Mouse (Mus musculus): ENCODE data around the gene Hk2. TPM values are rescaled to one million over a fixed set of nuclear protein-coding genes. Genes with fewer than 3 reads are reported as not detected.

Gene Hk2
- polyA plus RNA-seq, 1 experiment from 2014 or later = 4.8 TPM

DNA sequence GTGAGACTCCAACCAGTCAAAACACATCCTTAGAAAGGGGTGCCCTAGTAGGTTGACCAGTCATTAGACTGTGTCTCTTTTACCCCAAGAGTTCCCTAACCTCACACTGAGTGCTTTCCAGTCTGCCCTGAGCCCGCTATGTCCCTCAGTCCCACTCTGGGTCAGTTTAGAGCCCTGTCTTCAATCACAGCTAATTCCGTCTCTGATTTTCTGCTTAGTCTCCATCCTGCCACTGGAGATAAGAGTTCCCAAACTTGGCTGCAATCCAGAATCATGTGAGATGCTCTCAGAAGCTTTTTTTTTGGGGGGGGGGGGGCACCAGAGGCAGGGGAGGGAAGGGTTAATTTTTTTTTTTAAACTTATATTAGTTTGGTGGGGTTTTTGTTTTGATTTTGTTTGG, 11.5 kb downstream of the Hk2 start:
- Histone ChIP-seq H3K4me3 (replicated peaks; ENCODE audit: low read length) (no peak overlapping the region), H3K27ac (ENCODE audit: low read length) (no peak overlapping the region), H3K9ac (replicated peaks; ENCODE audit: low read depth, low read length) (no peak overlapping the region), H3K4me1 (replicated peaks; ENCODE audit: control insufficient read depth, insufficient read depth, low read length) (peaks cover 4% of the 10 kb centered on the region; the same call in 1 of the 2 replicates), H3K9me3 (ENCODE audit: control insufficient read depth, low read length) (no peaks in the 10 kb centered on the region), H3K36me3 (ENCODE audit: control insufficient read depth, insufficient read depth) (no peaks in the 10 kb centered on the region), H3K4me2 (ENCODE audit: low read length) (no peak overlapping the region), H3K27me3 (replicated peaks; ENCODE audit: control insufficient read depth, insufficient read depth, low read length) (no peaks in the 10 kb centered on the region)
- 81% methylated on average over 2 of the region's 2 CpGs for WGBS
- ATAC-seq = no peak

DNA sequence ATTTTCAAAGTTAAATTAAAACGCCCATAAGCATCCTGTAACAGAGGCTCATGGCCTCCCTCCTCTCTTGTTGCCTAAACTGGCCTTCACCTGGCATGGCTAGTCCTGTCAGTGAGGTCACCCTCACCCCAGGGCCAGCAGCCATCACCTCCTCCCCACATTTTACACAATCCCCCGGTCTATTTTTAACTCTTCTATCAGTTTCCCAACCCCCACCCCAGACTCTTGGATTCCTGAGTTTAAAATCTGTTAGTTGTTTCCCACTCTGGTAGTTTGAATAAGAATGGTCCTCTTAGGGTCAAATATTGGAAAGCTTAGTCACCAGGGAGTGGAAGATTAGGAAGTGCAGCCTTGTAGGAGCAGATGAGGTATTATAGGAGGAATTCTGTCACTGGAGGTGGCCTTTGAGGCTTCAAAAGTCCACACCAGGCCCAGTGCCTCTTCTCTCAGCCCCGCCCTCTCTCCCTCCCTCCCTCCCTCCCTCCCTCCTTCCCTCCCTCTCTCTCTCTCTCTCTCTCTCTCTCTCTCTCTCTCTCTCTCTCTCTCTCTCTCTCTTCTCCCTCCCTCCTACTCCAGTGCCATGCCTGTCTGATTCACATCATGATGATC, 13.4 kb downstream of the Hk2 start:
- no peak overlapping the region for H3K4me3 ChIP-seq (replicated peaks; ENCODE audit: low read length)
- H3K9ac ChIP-seq (replicated peaks; ENCODE audit: low read depth, low read length) = no peak overlapping the region
- H3K9me3 ChIP-seq (ENCODE audit: control insufficient read depth, low read length) = no peaks in the 10 kb centered on the region
- H3K4me1 ChIP-seq (replicated peaks; ENCODE audit: control insufficient read depth, insufficient read depth, low read length) = peaks cover 4% of the 10 kb centered on the region; the same call in 1 of the 2 replicates
- 75% methylated on average over 3 of the region's 3 CpGs for WGBS
- no peaks in the 10 kb centered on the region for H3K36me3 ChIP-seq (ENCODE audit: control insufficient read depth, insufficient read depth)
- no peak overlapping the region for H3K27ac ChIP-seq (ENCODE audit: low read length)
- no peak overlapping the region for H3K4me2 ChIP-seq (ENCODE audit: low read length)
- no peak for ATAC-seq
- H3K27me3 ChIP-seq (replicated peaks; ENCODE audit: control insufficient read depth, insufficient read depth, low read length) = no peaks in the 10 kb centered on the region

DNA sequence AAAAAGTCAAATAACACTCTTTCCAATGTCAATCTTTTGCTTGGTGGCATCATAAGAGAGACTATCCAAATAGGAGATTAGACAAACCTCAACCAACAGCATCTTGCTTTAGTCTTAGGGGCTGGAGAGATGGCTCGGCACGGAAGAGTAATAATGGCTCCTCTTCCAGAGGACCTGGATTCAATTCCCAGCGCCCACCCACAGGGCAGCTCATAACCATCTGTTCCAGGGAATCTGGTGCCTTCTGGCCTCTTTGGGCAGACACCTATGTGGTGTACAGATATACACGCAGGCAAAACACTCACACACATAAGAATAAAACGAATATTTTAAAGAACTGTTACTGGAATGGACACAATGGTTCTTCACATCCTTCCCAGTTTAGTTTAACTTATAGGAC, 15.0 kb downstream of the Hk2 start:
- Histone ChIP-seq H3K9ac (replicated peaks; ENCODE audit: low read depth, low read length) (no peak overlapping the region), H3K4me3 (replicated peaks; ENCODE audit: low read length) (no peak overlapping the region), H3K27ac (ENCODE audit: low read length) (no peak overlapping the region), H3K9me3 (ENCODE audit: control insufficient read depth, low read length) (no peaks in the 10 kb centered on the region), H3K27me3 (replicated peaks; ENCODE audit: control insufficient read depth, insufficient read depth, low read length) (no peaks in the 10 kb centered on the region), H3K4me1 (replicated peaks; ENCODE audit: control insufficient read depth, insufficient read depth, low read length) (peaks cover 4% of the 10 kb centered on the region; the same call in 1 of the 2 replicates), H3K36me3 (ENCODE audit: control insufficient read depth, insufficient read depth) (no peaks in the 10 kb centered on the region), H3K4me2 (ENCODE audit: low read length) (no peak overlapping the region)
- no peak for ATAC-seq
- WGBS = 93% methylated on average over 5 of the region's 5 CpGs

DNA sequence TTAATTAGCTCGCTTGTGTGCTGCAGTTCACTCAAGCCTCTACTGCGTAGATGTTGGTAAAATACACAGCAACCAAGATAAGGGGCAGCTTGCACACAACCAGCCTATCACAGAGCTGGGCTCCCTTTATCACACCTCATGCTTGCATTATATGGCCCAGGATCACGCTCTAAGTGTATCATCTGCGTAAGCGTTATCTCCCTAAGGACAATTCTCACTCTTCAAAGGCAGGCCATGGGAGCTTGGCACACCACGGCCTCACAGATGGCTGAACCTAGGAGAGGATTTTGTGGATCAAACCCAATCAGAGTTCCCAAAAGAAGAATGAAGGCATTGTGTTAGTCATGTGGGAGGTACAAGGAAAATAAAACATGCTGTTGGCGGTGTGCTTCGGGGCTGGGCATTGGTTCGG, 17.4 kb downstream of the Hk2 start:
- Histone ChIP-seq H3K27ac (ENCODE audit: low read length) (no peak overlapping the region), H3K9me3 (ENCODE audit: control insufficient read depth, low read length) (no peaks in the 10 kb centered on the region), H3K27me3 (replicated peaks; ENCODE audit: control insufficient read depth, insufficient read depth, low read length) (no peaks in the 10 kb centered on the region), H3K4me1 (replicated peaks; ENCODE audit: control insufficient read depth, insufficient read depth, low read length) (no peaks in the 10 kb centered on the region), H3K36me3 (ENCODE audit: control insufficient read depth, insufficient read depth) (no peaks in the 10 kb centered on the region), H3K9ac (replicated peaks; ENCODE audit: low read depth, low read length) (no peak overlapping the region), H3K4me2 (ENCODE audit: low read length) (no peak overlapping the region), H3K4me3 (replicated peaks; ENCODE audit: low read length) (no peak overlapping the region)
- 75% methylated on average over 9 of the region's 9 CpGs for WGBS
- ATAC-seq = no peak

DNA sequence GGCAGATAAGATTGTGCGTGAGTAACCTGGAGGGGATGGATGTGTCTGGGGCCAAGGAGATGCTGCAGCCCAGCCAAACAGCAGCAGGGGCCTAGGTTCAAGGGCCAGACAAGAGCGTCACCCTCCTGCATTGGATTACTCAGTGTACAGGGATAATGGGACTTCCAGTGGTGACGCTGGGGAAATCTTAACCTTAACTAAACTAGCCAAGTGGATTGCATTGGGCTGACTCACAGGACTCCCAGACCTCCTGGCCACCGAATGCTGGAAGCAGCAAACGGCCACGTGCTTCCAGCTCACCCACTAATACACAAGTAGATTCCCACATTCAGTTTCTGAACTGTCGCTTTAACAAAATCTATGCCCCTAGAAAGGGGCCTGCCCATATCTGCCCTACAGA, 18.0 kb downstream of the Hk2 start:
- 93% methylated on average over 7 of the region's 7 CpGs for WGBS
- Histone ChIP-seq H3K9ac (replicated peaks; ENCODE audit: low read depth, low read length) (no peak overlapping the region), H3K9me3 (ENCODE audit: control insufficient read depth, low read length) (no peaks in the 10 kb centered on the region), H3K27me3 (replicated peaks; ENCODE audit: control insufficient read depth, insufficient read depth, low read length) (no peaks in the 10 kb centered on the region), H3K4me1 (replicated peaks; ENCODE audit: control insufficient read depth, insufficient read depth, low read length) (no peaks in the 10 kb centered on the region), H3K4me3 (replicated peaks; ENCODE audit: low read length) (no peak overlapping the region), H3K4me2 (ENCODE audit: low read length) (no peak overlapping the region), H3K27ac (ENCODE audit: low read length) (no peak overlapping the region), H3K36me3 (ENCODE audit: control insufficient read depth, insufficient read depth) (no peaks in the 10 kb centered on the region)
- ATAC-seq = no peak

DNA sequence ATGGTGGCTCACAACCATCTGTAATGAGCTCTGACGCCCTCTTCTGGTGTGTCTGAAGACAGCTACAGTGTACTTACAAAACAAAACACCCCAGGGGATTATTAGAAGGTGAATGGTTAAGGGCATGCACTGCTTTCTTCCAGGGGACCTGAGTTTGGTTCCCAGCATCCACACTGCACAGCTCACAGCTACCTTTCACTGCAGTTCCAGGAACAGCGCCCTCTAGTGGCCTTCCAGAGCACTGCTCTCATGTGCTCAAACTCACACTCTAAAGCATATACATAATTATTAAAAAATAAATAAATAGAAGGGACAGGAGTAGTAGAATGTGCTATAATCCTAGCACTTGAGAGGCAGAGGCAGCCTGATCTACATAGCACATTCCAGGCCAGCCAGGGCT, 18.9 kb downstream of the Hk2 start:
- H3K4me2 ChIP-seq (ENCODE audit: low read length) = no peak overlapping the region
- no peaks in the 10 kb centered on the region for H3K4me1 ChIP-seq (replicated peaks; ENCODE audit: control insufficient read depth, insufficient read depth, low read length)
- ATAC-seq = no peak
- 41% methylated on average over 2 of the region's 2 CpGs for WGBS
- H3K9ac ChIP-seq (replicated peaks; ENCODE audit: low read depth, low read length) = no peak overlapping the region
- H3K9me3 ChIP-seq (ENCODE audit: control insufficient read depth, low read length) = no peaks in the 10 kb centered on the region
- H3K27me3 ChIP-seq (replicated peaks; ENCODE audit: control insufficient read depth, insufficient read depth, low read length) = no peaks in the 10 kb centered on the region
- no peak overlapping the region for H3K27ac ChIP-seq (ENCODE audit: low read length)
- no peaks in the 10 kb centered on the region for H3K36me3 ChIP-seq (ENCODE audit: control insufficient read depth, insufficient read depth)
- H3K4me3 ChIP-seq (replicated peaks; ENCODE audit: low read length) = no peak overlapping the region

DNA sequence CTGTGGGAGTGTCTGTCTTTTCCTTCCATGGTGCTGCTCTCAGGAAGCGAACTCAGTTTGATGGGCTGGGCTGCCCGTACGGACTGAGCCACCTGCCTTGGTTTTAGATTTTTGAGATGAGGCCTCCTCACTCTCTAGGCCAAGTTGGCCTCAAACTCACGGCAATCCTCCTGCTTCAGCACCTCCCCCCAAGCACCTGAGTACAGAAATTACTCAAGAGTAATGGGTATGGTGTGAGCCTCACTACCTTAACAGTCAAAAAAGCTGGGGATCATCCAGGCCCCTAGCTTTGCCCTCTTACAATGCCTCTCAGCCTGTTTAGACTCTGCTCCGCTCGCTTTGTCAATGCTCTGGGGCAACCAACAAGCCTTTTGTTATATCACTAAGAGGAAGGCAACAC, 19.5 kb downstream of the Hk2 start:
- no peak overlapping the region for H3K4me2 ChIP-seq (ENCODE audit: low read length)
- ATAC-seq = no peak
- no peak overlapping the region for H3K4me3 ChIP-seq (replicated peaks; ENCODE audit: low read length)
- H3K27ac ChIP-seq (ENCODE audit: low read length) = no peak overlapping the region
- H3K9ac ChIP-seq (replicated peaks; ENCODE audit: low read depth, low read length) = no peak overlapping the region
- no peaks in the 10 kb centered on the region for H3K4me1 ChIP-seq (replicated peaks; ENCODE audit: control insufficient read depth, insufficient read depth, low read length)
- WGBS = 92% methylated on average over 6 of the region's 6 CpGs
- H3K9me3 ChIP-seq (ENCODE audit: control insufficient read depth, low read length) = no peaks in the 10 kb centered on the region
- H3K36me3 ChIP-seq (ENCODE audit: control insufficient read depth, insufficient read depth) = no peaks in the 10 kb centered on the region
- H3K27me3 ChIP-seq (replicated peaks; ENCODE audit: control insufficient read depth, insufficient read depth, low read length) = no peaks in the 10 kb centered on the region

DNA sequence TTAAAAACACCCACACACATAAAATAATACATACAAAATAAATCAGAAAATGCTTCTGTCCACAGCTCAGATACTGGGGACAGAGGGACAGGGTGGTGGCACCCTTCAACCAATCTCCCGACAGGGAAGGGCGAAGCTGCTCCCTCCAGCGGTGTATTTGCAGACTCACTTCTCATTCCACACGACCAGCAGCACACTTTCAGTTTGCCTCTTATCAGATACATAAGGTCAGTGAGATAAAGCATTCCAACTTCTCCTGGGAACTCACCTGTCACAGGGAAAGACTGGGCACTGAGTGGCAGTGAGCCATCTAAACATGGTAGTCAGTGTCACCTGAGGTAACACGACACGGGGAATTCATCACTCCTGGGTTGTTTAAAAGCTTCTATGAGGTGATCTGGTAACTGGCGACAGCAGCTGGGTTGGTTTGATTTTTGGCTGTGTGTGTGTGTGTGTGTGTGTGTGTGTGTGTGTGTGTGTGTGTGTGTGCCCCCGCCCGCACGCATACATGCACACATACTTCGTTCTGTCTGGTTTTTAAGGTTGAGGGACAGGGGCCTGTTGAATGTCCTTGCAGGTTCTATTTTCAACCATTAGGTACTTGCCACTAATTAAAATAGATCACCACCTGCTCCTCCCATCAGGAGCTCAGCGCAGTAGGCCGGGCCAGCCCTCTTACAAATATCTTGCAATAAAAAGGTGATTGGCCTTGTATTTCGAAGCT, 20.5 kb downstream of the Hk2 start:
- no peaks in the 10 kb centered on the region for H3K9me3 ChIP-seq (ENCODE audit: control insufficient read depth, low read length)
- no peak overlapping the region for H3K4me2 ChIP-seq (ENCODE audit: low read length)
- H3K4me1 ChIP-seq (replicated peaks; ENCODE audit: control insufficient read depth, insufficient read depth, low read length) = no peaks in the 10 kb centered on the region
- H3K27me3 ChIP-seq (replicated peaks; ENCODE audit: control insufficient read depth, insufficient read depth, low read length) = no peaks in the 10 kb centered on the region
- 87% methylated on average over 14 of the region's 14 CpGs for WGBS
- no peak overlapping the region for H3K4me3 ChIP-seq (replicated peaks; ENCODE audit: low read length)
- no peak overlapping the region for H3K9ac ChIP-seq (replicated peaks; ENCODE audit: low read depth, low read length)
- H3K27ac ChIP-seq (ENCODE audit: low read length) = no peak overlapping the region
- ATAC-seq = no peak
- no peaks in the 10 kb centered on the region for H3K36me3 ChIP-seq (ENCODE audit: control insufficient read depth, insufficient read depth)

DNA sequence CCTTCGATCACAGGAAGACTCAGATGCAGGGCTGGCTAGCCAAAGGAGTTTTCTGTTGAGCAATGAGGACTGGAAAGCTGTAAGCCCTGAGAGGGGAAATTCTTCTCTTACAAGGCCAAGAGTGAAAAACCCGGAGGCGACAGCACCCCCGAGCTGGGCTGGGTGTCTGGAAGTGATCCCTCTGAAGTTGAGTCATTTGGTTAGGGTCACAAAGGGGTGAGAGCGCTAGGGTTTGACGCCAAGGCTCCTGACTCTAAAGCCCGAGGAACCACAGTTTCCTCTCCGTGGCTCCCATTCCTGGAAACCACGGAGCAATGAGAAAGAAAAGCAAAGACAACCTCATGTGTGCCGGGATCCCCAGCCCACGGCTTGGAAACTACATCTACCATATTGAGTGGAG, 21.2 kb downstream of the Hk2 start:
- Histone ChIP-seq H3K27me3 (replicated peaks; ENCODE audit: control insufficient read depth, insufficient read depth, low read length) (no peaks in the 10 kb centered on the region), H3K9ac (replicated peaks; ENCODE audit: low read depth, low read length) (no peak overlapping the region), H3K27ac (ENCODE audit: low read length) (no peak overlapping the region), H3K36me3 (ENCODE audit: control insufficient read depth, insufficient read depth) (no peaks in the 10 kb centered on the region), H3K4me3 (replicated peaks; ENCODE audit: low read length) (no peak overlapping the region), H3K9me3 (ENCODE audit: control insufficient read depth, low read length) (no peaks in the 10 kb centered on the region), H3K4me1 (replicated peaks; ENCODE audit: control insufficient read depth, insufficient read depth, low read length) (no peaks in the 10 kb centered on the region), H3K4me2 (ENCODE audit: low read length) (no peak overlapping the region)
- 90% methylated on average over 11 of the region's 11 CpGs for WGBS
- no peak for ATAC-seq
